Mouse (Mus musculus) heart, embryonic 13.5 days (tissue): ENCODE measurements around the gene Chaf1b. TPM values are rescaled to one million over a fixed set of nuclear protein-coding genes. Genes with fewer than 3 reads are reported as not detected.

ENCODE experiments used
- ATAC-seq: fragments of 200-750 bp; cut with Nextera tagmentation; 2 replicates; pipeline ENCODE4 v1.8.0; 2017; ENCODE audit warnings: moderate TSS enrichment; ENCODE audit not compliant: insufficient number of reproducible peaks, low FRiP score, low TSS enrichment; ENCODE audit errors: extremely low read depth
- H3K27ac ChIP-seq: fragments of 300-500 bp; sonication (generic); replicated peaks from 2 replicates; pipeline ENCODE4 v1.5.1; 2015; ENCODE audit warnings: moderate library complexity, mild to moderate bottlenecking, inconsistent platforms
- H3K27me3 ChIP-seq: fragments of 300-500 bp; sonication (generic); replicated peaks from 2 replicates; pipeline ENCODE4 v1.6.1; 2015; ENCODE audit warnings: mild to moderate bottlenecking, inconsistent platforms
- H3K36me3 ChIP-seq: fragments of 300-500 bp; sonication (generic); 2 replicates; pipeline ENCODE4 v1.6.1; 2015; ENCODE audit warnings: mild to moderate bottlenecking, inconsistent platforms
- H3K4me1 ChIP-seq: fragments of 300-500 bp; sonication (generic); 2 replicates; pipeline ENCODE4 v1.6.1; 2015; ENCODE audit warnings: inconsistent platforms
- H3K4me2 ChIP-seq: fragments of 300-500 bp; sonication (generic); 2 replicates; pipeline ENCODE4 v1.6.1; 2015; ENCODE audit warnings: inconsistent platforms, mild to moderate bottlenecking, moderate library complexity
- H3K4me3 ChIP-seq: fragments of 300-500 bp; sonication (generic); 2 replicates; pipeline ENCODE4 v1.5.1; 2015; ENCODE audit warnings: moderate library complexity, mild to moderate bottlenecking, inconsistent platforms
- H3K9ac ChIP-seq: fragments of 300-500 bp; sonication (generic); 2 replicates; pipeline ENCODE4 v1.6.1; 2015; ENCODE audit warnings: inconsistent platforms, mild to moderate bottlenecking, moderate library complexity
- H3K9me3 ChIP-seq: fragments of 300-500 bp; sonication (generic); 2 replicates; pipeline ENCODE4 v1.6.1; 2016; ENCODE audit warnings: inconsistent platforms
- WGBS: fragments of 180-500 bp; shearing (Covaris S2); methylation state at CpG from one replicate; pipeline ENCODE4 v1.1.7; 2015; ENCODE audit warnings: mixed read lengths; 5-methylcytosine and 5-hydroxymethylcytosine counted together
- polyA plus RNA-seq: library from polyadenylated mRNA; unstranded; fragments of >200 nt; fragmentation: Nextera tagmentation; extraction: Ambion mirVana; gene quantifications from 2 replicates; pipeline ENCODE4 v1.2.1, GENCODE M21; 2015

Chaf1b gene
- 44.6 and 45.6 TPM in 2 replicates for polyA plus RNA-seq

GRCm38 (mm10) chr16:93883423-93884085 lies at the start of gene Chaf1b:
TSS of gene Chaf1b (plus strand) at chr16:93883901.
- H3K4me2 ChIP-seq, result peak within 1 kb of the TSS; percentile 94
- H3K36me3 ChIP-seq, result peaks cover 21% of the 10 kb centered on the region
- H3K9ac ChIP-seq, result peak within 1 kb of the TSS; percentile 90
- 0 out of 2 replicates have a peak within 1 kb of the TSS, but pooled peaks have one; percentile 47 for H3K27ac ChIP-seq
- peak within 1 kb of the TSS; percentile 91 for H3K4me3 ChIP-seq
- ATAC-seq, result peak; percentile 96
- no peaks in the 10 kb centered on the region for H3K27me3 ChIP-seq
- H3K9me3 ChIP-seq, result no peaks in the 10 kb centered on the region
- under 1% methylated on average over 54 of the region's 54 CpGs for WGBS
- peaks cover 12% of the 10 kb centered on the region for H3K4me1 ChIP-seq

GRCm38 (mm10) chr16:93834076-93834475 lies 49.6 kb upstream of the Chaf1b start:
- ATAC-seq, result no peak
- Histone ChIP-seq H3K27ac (no peak overlapping the region; the same call in 1 of the 2 replicates), H3K9ac (no peak overlapping the region), H3K4me3 (no peak overlapping the region), H3K9me3 (peaks cover 3% of the 10 kb centered on the region; the same call in 1 of the 2 replicates), H3K27me3 (no peaks in the 10 kb centered on the region), H3K36me3 (peaks cover 6% of the 10 kb centered on the region; the same call in 1 of the 2 replicates), H3K4me1 (peaks cover 34% of the 10 kb centered on the region), H3K4me2 (peak overlapping the region; percentile 91)
- WGBS, result 53% methylated on average over 2 of the region's 2 CpGs

GRCm38 (mm10) chr16:93839049-93839448 lies 44.7 kb upstream of the Chaf1b start:
- no peak for ATAC-seq
- peaks cover 32% of the 10 kb centered on the region for H3K4me1 ChIP-seq
- H3K36me3 ChIP-seq, result peaks cover 28% of the 10 kb centered on the region
- H3K27me3 ChIP-seq, result no peaks in the 10 kb centered on the region
- 83% methylated on average over 1 of the region's 1 CpGs for WGBS
- no peak overlapping the region for H3K27ac ChIP-seq
- no peak overlapping the region for H3K4me3 ChIP-seq
- no peak overlapping the region for H3K9ac ChIP-seq
- peaks cover 6% of the 10 kb centered on the region; the same call in 1 of the 2 replicates for H3K9me3 ChIP-seq
- H3K4me2 ChIP-seq, result no peak overlapping the region

- Histone ChIP-seq H3K4me1 (no peaks in the 10 kb centered on the region), H3K36me3 (peaks cover 95% of the 10 kb centered on the region)
- WGBS, result 93% methylated on average over 3 of the region's 3 CpGs
These were observed 33.2 kb upstream of the Chaf1b start for GRCm38 (mm10) chr16:93850527-93850926.

GRCm38 (mm10) chr16:93859967-93860366 lies 23.7 kb upstream of the Chaf1b start:
- Histone ChIP-seq H3K4me2 (no peak overlapping the region), H3K9me3 (no peaks in the 10 kb centered on the region), H3K27me3 (no peaks in the 10 kb centered on the region), H3K9ac (no peak overlapping the region), H3K4me3 (no peak overlapping the region), H3K27ac (no peak overlapping the region), H3K4me1 (no peaks in the 10 kb centered on the region), H3K36me3 (peaks cover 88% of the 10 kb centered on the region)
- no peak for ATAC-seq
- WGBS, result 83% methylated on average over 4 of the region's 4 CpGs

More at GRCm38 (mm10) chr16:93850527-93850926, 33.2 kb upstream of the Chaf1b start:
- Histone ChIP-seq H3K9ac (no peak overlapping the region), H3K27me3 (no peaks in the 10 kb centered on the region), H3K9me3 (no peaks in the 10 kb centered on the region), H3K4me2 (no peak overlapping the region), H3K27ac (no peak overlapping the region), H3K4me3 (no peak overlapping the region)
- no peak for ATAC-seq

- H3K4me1 ChIP-seq, result no peaks in the 10 kb centered on the region
- no peak overlapping the region for H3K27ac ChIP-seq
- H3K9me3 ChIP-seq, result no peaks in the 10 kb centered on the region
- H3K4me3 ChIP-seq, result no peak overlapping the region
- no peak overlapping the region for H3K9ac ChIP-seq
- no peak overlapping the region for H3K4me2 ChIP-seq
- peaks cover 88% of the 10 kb centered on the region for H3K36me3 ChIP-seq
- ATAC-seq, result no peak
- H3K27me3 ChIP-seq, result no peaks in the 10 kb centered on the region
These were observed 23.0 kb upstream of the Chaf1b start for GRCm38 (mm10) chr16:93860686-93861085.

GRCm38 (mm10) chr16:93874841-93875240 lies 8.9 kb upstream of the Chaf1b start:
- peaks cover 76% of the 10 kb centered on the region for H3K36me3 ChIP-seq
- no peak overlapping the region for H3K9ac ChIP-seq
- no peaks in the 10 kb centered on the region for H3K9me3 ChIP-seq
- H3K27ac ChIP-seq, result no peak overlapping the region
- no peaks in the 10 kb centered on the region for H3K27me3 ChIP-seq
- no peak overlapping the region for H3K4me2 ChIP-seq
- ATAC-seq, result no peak
- no peak overlapping the region for H3K4me3 ChIP-seq
- 87% methylated on average over 13 of the region's 13 CpGs for WGBS
- H3K4me1 ChIP-seq, result 0 out of 2 replicates have a peak, but pooled peaks cover 4% of the 10 kb centered on the region

- Histone ChIP-seq H3K4me1 (0 out of 2 replicates have a peak, but pooled peaks cover 4% of the 10 kb centered on the region), H3K9ac (no peak overlapping the region), H3K4me2 (no peak overlapping the region), H3K9me3 (no peaks in the 10 kb centered on the region), H3K36me3 (peaks cover 47% of the 10 kb centered on the region), H3K4me3 (no peak overlapping the region), H3K27me3 (no peaks in the 10 kb centered on the region), H3K27ac (no peak overlapping the region)
- no peak for ATAC-seq
- 73% methylated on average over 6 of the region's 6 CpGs for WGBS
These were observed 5.9 kb upstream of the Chaf1b start for GRCm38 (mm10) chr16:93877612-93878380.

- peaks cover 12% of the 10 kb centered on the region for H3K4me1 ChIP-seq
- WGBS, result under 1% methylated on average over 43 of the region's 43 CpGs
- no peaks in the 10 kb centered on the region for H3K27me3 ChIP-seq
- peak; percentile 29; the same call in 1 of the 2 replicates for ATAC-seq
- H3K4me2 ChIP-seq, result peak overlapping the region; percentile 94
- H3K4me3 ChIP-seq, result peak overlapping the region; percentile 91
- peak overlapping the region; percentile 90 for H3K9ac ChIP-seq
- H3K27ac ChIP-seq, result 0 out of 2 replicates have a peak overlapping the region, but pooled peaks have one; percentile 47
- no peaks in the 10 kb centered on the region for H3K9me3 ChIP-seq
- peaks cover 27% of the 10 kb centered on the region for H3K36me3 ChIP-seq
These were observed 503 bp downstream of the Chaf1b start for GRCm38 (mm10) chr16:93884086-93884721.

GRCm38 (mm10) chr16:93884722-93885113 lies 1.0 kb downstream of the Chaf1b start:
- no peak overlapping the region for H3K27ac ChIP-seq
- no peaks in the 10 kb centered on the region for H3K27me3 ChIP-seq
- no peak for ATAC-seq
- no peaks in the 10 kb centered on the region for H3K9me3 ChIP-seq
- 56% methylated on average over 5 of the region's 5 CpGs for WGBS
- H3K9ac ChIP-seq, result peak overlapping the region; percentile 90
- peak overlapping the region; percentile 91 for H3K4me3 ChIP-seq
- peaks cover 12% of the 10 kb centered on the region for H3K4me1 ChIP-seq
- peak overlapping the region; percentile 94 for H3K4me2 ChIP-seq
- H3K36me3 ChIP-seq, result peaks cover 32% of the 10 kb centered on the region

GRCm38 (mm10) chr16:93888481-93888880 lies 4.8 kb downstream of the Chaf1b start:
- Histone ChIP-seq H3K4me1 (peaks cover 12% of the 10 kb centered on the region), H3K36me3 (peaks cover 70% of the 10 kb centered on the region), H3K4me2 (no peak overlapping the region), H3K9me3 (no peaks in the 10 kb centered on the region), H3K27ac (no peak overlapping the region), H3K4me3 (no peak overlapping the region), H3K9ac (no peak overlapping the region), H3K27me3 (no peaks in the 10 kb centered on the region)
- 83% methylated on average over 6 of the region's 6 CpGs for WGBS
- ATAC-seq, result no peak
